Mouse (Mus musculus): ENCODE results near the gene Spryd3.

Gene Spryd3

GRCm38 (mm10) chr15:102147674-102148402, 11.8 kb upstream of the Spryd3 start:
- no peak for DNase-seq (ENCODE audit: low read depth, low spot score)

- peak; percentile 76 for DNase-seq (ENCODE audit: low read depth, low spot score)
These were observed 10.8 kb upstream of the Spryd3 start for GRCm38 (mm10) chr15:102146882-102147281.

GRCm38 (mm10) chr15:102146089-102146488, 10.1 kb upstream of the Spryd3 start:
- no peak for DNase-seq (ENCODE audit: low read depth, low spot score)

- no peak for DNase-seq (ENCODE audit: low read depth, low spot score)
These were observed 9.3 kb upstream of the Spryd3 start for GRCm38 (mm10) chr15:102145330-102145729.

GRCm38 (mm10) chr15:102144726-102145125, 8.7 kb upstream of the Spryd3 start:
- DNase-seq (ENCODE audit: low read depth, low spot score), result no peak

- DNase-seq (ENCODE audit: low read depth, low spot score), result no peak
These were observed 8.3 kb upstream of the Spryd3 start, which contains the start of gene Igfbp6 for GRCm38 (mm10) chr15:102144274-102144711. Gene Igfbp6, plus strand, starts transcription at chr15:102144362.

- DNase-seq (ENCODE audit: low read depth, low spot score), result peak; percentile 44
These were observed 7.2 kb upstream of the Spryd3 start for GRCm38 (mm10) chr15:102142914-102143912.

- DNase-seq (ENCODE audit: low read depth, low spot score), result no peak
These were observed 5.1 kb upstream of the Spryd3 start for GRCm38 (mm10) chr15:102141120-102141519.

GRCm38 (mm10) chr15:102135522-102136128, 409 bp downstream of the Spryd3 start:
- DNase-seq (ENCODE audit: low read depth, low spot score), result no peak

GRCm38 (mm10) chr15:102134709-102135108, 1.3 kb downstream of the Spryd3 start:
- DNase-seq (ENCODE audit: low read depth, low spot score), result no peak

GRCm38 (mm10) chr15:102133314-102133713, 2.7 kb downstream of the Spryd3 start:
- DNase-seq (ENCODE audit: low read depth, low spot score), result no peak

- DNase-seq (ENCODE audit: low read depth, low spot score), result no peak
These were observed 9.7 kb downstream of the Spryd3 start for GRCm38 (mm10) chr15:102126303-102126702.

- DNase-seq (ENCODE audit: low read depth, low spot score), result no peak
These were observed 15.5 kb downstream of the Spryd3 start for GRCm38 (mm10) chr15:102120530-102120929.

- no peak for DNase-seq (ENCODE audit: low read depth, low spot score)
These were observed 16.2 kb downstream of the Spryd3 start for GRCm38 (mm10) chr15:102119831-102120170.

GRCm38 (mm10) chr15:102119121-102119830, 16.8 kb downstream of the Spryd3 start:
- no peak for DNase-seq (ENCODE audit: low read depth, low spot score)

- no peak for DNase-seq (ENCODE audit: low read depth, low spot score)
These were observed 17.4 kb downstream of the Spryd3 start for GRCm38 (mm10) chr15:102118591-102118990.

- no peak for DNase-seq (ENCODE audit: low read depth, low spot score)
These were observed 18.3 kb downstream of the Spryd3 start for GRCm38 (mm10) chr15:102117461-102118443.

GRCm38 (mm10) chr15:102116753-102117415, 19.1 kb downstream of the Spryd3 start:
- no peak for DNase-seq (ENCODE audit: low read depth, low spot score)

GRCm38 (mm10) chr15:102115731-102116231, 20.3 kb downstream of the Spryd3 start:
- no peak for DNase-seq (ENCODE audit: low read depth, low spot score)
